Mouse (Mus musculus) adipocyte (in vitro differentiated cells): ENCODE results near the gene Foxd2.
A peak's percentile ranks its signal among the peaks of the same experiment; 100 is the strongest.

Source experiments
- DNase-seq: peaks from one replicate; pipeline ENCODE4 v3.0.0-alpha.2; 2016; ENCODE audit warnings: low spot score

The Foxd2 gene

DNA sequence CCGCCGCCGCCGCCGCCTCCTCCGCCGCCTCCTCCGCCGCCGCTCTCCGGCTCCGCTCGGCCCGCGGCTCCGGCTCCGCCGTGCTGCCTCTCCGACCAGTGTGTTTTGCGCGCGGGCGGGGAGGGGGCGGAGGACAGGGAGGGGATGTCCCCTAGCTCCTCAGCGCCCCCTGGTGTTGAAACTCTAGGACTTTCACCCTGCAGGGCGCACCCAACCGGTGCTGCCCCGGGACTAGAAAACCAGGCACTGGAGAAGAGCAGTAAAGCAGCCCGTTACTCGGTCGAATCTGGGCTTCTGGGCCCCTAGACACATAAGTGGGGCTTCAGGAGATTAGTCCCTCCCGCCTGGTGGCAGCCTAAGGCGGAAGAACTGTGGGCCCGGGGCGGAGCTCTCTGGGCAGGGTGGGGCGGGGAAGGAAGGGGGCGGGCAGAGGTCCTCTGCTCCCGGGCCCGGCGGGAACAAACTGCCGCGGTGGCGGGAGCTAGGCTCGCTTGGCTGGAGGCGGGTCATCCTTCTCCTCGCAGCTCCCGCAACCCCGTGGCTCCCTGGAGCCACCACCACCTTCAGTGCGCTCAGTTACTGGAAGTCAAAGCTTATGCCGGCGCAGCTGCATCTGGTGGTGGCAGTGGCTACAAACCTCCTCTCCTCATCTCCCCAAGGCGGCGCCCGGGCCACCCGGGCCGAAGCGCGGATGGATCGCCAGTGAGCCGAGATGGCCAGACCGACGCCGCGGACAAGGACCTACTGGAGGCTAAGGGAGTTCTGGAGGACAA is at the start of gene Foxd2:
Foxd2 (minus strand) TSS at position 45 of the 773 bp plus-strand sequence.
- DNase-seq = peak; percentile 93

DNA sequence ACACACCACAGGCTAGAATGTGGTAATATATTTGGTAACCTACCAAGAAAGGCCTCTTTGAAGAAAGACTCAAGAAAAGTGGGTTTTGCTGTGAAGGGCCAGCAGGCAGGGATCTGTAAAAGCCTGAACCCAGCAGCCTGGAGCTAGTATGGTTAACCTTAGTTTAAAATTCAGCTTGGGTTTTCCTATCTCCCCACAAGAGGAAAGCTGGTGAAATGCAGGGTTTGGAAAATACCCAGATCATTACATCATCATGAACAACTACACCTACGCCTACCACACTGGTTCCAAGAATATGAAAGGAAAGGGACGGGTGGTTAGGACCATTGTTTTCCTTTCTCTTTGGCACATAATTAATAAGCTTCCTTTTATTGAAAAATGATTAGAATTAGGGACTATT is 49.6 kb upstream of the Foxd2 start:
- DNase-seq = no peak

GRCm38 (mm10) chr4:114957403-114957802 is 48.7 kb upstream of the Foxd2 start:
- DNase-seq = no peak

DNA sequence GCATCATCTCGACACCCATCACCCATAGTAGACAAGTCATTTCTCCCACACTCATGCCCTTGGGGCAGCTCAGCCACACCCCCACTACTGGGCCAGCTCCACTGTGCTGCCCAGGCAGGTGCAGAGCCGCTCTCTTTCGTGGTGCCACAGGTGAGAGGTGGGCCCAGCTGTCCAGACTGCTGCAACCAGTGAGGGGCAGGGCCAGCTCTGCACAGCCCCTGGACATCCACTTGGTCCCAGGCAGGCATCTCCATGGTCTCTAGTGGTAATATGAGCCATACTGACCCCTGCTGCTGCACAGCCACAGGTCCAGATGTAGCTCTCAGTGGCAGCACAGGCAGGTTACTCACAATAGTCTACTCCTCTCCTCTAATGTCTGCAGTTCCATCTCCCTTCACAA is 44.5 kb upstream of the Foxd2 start:
- DNase-seq = no peak

- DNase-seq = no peak
These were observed 39.3 kb upstream of the Foxd2 start for GRCm38 (mm10) chr4:114947852-114948481.

- peak; percentile 86 for DNase-seq
These were observed 38.7 kb upstream of the Foxd2 start for GRCm38 (mm10) chr4:114947395-114947794.

DNA sequence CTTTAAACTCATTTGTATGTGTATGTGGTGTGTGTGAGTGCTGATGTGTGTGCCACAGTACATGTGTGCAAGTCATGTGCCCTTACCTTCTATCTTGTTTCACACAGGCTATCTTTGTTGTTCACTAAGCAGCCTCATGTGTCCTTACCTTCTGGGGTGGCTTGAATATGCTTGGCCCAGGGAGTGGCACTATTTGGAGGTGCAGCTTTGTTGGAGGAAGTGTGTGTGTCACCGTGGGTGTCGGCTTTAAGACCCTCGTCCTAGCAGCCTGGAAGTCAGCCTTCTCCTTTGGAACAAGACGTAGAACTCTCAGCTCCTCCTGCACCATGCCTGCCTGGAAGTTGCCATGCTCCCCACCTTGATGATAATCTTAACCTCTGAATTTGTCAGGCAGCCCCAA is 37.7 kb upstream of the Foxd2 start:
- DNase-seq = no peak

DNA sequence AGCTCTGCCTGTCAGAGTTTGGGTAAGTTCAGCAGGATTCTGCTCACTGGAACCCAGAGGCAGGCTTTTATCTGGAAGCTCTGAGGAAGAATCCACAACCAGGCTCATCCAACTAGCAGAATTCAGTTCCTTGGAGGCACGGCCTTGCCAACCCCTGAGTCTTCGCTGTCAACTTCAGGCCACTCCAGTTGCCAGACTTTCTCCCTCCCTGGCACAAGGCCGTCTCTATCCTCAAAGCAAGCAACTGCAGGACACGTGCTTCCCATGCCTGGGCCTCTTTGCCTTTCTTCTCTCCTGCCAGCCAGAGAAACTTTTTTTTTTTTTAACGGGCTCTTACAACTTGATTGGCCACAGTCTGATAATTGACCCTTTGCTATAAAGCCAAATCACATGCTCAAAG is 36.3 kb upstream of the Foxd2 start:
- DNase-seq = peak; percentile 79

- DNase-seq = no peak
These were observed 33.9 kb upstream of the Foxd2 start for GRCm38 (mm10) chr4:114942583-114942982.

DNA sequence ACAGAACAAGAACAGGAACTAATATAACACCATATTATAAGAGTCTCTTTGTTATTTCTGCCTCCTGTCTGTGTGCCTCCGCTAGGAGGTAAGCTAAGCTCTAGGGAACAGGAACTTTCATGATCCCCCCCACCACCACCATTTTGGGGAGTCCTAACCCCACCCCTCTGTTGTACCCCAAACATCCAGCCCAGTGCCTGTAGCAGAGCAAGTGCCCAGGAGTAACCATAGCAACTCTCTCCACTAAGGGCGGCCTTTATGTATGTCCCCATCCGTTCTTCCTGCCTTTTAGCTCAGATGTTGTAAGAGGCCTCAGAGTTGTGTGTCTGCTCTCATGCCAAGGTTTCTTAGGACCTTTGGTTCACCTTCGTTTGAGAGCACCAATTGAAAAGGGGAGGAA is 33.4 kb upstream of the Foxd2 start:
- DNase-seq = peak; percentile 23

DNA sequence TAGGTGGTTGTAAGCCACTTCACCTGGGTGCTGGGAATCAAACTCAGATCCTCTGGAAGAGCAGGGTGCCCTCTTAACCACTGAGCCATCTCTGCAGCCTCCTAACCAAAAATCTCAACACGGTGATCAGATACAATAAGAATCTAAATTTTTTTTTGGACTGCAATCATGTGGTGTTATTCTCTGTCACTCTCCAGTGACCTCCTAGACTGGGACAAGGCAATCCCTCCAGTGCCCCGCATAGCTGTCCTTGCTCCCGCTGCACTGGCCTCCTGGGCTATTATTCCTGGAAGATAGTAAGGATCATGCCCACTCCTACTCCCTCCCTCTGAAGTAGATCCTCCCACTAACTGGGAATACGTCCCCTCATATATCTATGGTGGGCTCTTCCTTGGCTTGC is 32.6 kb upstream of the Foxd2 start:
- no peak for DNase-seq

DNA sequence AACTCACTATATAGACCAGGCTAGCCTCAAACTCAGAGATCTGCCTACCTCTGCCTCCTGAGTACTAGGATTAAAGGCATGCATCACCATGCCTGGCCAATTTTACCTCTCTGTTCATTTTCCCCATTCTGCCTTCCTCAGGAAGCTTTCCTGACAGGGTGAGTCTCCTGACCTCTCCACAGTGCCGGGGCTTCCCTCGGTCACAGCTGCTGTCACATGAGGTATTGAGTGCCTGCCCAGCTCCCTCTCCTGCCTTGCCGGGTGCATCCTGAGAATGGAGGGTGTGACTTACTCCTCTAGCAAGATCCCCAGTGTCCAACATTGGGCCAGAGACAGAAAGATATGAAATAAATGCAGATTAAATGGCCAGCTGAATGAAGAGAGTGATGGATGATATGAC is 29.6 kb upstream of the Foxd2 start:
- DNase-seq = no peak

DNA sequence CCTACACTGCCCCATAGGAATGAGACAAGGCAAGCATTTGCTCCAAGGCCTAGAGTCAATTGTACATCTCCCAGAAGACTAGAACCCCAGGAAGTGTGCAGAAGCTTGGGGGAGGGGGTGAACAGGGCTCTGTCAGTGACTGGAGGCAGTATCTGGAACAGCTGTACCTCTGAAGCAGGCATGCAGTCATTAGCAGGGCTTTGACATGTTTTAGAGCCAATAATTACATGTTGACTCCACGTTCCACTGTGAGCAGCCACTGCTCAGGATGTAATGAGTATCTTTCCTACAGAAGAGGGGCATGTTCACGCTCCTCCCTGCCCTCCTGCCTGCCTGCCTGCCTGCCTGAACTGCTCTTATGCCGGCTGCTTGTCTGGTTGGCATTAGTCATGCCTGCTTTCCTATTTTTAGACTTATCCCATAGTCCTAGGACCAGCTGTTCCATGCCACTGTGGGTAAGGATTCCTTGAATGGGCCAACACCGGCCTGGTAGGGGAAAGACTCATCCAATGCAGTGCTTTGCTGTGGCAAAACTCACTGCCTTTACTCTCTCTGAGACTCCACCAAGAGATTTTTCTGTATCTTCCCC is 28.9 kb upstream of the Foxd2 start:
- DNase-seq = peak; percentile 33

GRCm38 (mm10) chr4:114934188-114934587 is 25.5 kb upstream of the Foxd2 start:
- DNase-seq = no peak

DNA sequence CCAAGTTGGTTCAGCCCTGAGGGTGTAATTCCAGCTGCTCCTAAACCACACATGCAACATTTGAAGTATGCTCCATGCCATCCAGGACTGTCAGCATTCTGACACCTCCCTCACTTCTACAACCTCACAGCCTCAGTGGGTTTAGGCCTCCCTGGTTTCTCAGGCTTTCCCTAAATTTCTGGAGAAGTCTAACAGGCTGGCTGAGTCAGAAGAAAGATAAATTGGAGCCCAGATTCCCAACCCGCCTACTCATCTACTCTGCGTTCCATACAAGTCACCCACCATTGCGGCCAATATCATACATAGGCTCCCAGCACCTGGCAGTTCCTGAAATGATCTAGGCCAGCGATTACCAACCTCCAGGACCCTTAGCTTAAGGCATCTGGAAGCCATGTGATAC is 24.1 kb upstream of the Foxd2 start:
- no peak for DNase-seq

- DNase-seq = no peak
These were observed 20.5 kb upstream of the Foxd2 start for GRCm38 (mm10) chr4:114929155-114929554.

- DNase-seq = no peak
These were observed 17.2 kb upstream of the Foxd2 start, which contains the start of gene Foxe3 for GRCm38 (mm10) chr4:114925917-114926312. Foxe3 (minus strand) TSS chr4:114926013.

GRCm38 (mm10) chr4:114924971-114925916 is 16.6 kb upstream of the Foxd2 start:
- no peak for DNase-seq

DNA sequence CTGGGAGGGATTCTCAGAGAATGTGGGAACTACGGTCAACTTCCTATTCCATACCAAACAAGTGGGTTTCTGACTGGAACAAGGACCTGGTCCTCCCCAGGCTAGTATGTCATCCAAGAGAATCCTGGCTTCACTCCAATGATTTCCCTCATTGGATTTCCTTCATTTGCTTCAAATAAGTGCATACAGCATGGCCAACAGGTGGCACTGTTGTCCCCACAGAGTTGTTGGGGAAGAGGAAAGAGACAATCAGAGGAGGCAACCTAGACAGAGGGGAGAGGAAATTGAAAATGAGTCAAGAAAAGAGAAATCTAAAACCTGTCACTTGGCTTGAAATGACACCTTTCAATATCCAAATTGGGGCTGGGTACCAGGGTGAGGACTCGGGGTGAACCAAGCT is 8.4 kb upstream of the Foxd2 start:
- peak; percentile 79 for DNase-seq

DNA sequence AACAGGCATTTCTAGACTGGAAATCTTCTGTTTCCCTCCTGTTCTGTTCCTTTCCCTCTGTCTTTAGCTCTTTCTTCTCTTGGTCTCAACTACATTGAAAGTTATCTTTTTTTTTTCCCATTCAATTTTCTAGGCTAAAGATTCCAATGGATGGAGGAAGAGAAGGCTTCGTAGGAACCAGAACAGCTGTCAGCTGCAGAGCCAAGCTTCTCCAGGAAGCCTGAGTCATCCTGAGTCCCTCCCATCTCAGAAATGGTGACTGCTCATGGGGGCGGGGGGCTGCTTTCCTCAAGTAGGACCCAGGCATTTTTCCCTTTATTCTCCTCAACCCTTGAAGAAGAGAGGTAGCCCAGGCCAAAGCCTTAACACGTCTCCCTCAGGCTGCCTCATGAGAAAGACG is 7.4 kb upstream of the Foxd2 start:
- no peak for DNase-seq

- DNase-seq = no peak
These were observed 4.9 kb upstream of the Foxd2 start for GRCm38 (mm10) chr4:114913594-114913962.
